Mouse (Mus musculus) embryonic facial prominence, embryonic 14.5 days (tissue): ENCODE measurements around the gene Spata17. TPM values are rescaled to one million over a fixed set of nuclear protein-coding genes. Genes with fewer than 3 reads are reported as not detected.

ENCODE experiments used
- ATAC-seq: fragments of 200-750 bp; cut with Nextera tagmentation; 2 replicates; pipeline ENCODE4 v1.8.0; 2017; ENCODE audit warnings: low read depth, moderate number of reproducible peaks, moderate TSS enrichment
- DNase-seq: peaks from one replicate; pipeline ENCODE4 v3.0.0-alpha.2; 2015; ENCODE audit warnings: low spot score
- H3K27ac ChIP-seq: fragments of 300-500 bp; sonication (generic); replicated peaks from 2 replicates; pipeline ENCODE4 v1.5.1; 2014; ENCODE audit warnings: low read depth, mild to moderate bottlenecking, low read length, moderate library complexity
- H3K27me3 ChIP-seq: fragments of 300-500 bp; sonication (generic); replicated peaks from 2 replicates; pipeline ENCODE4 v1.6.1; 2014; ENCODE audit warnings: low read length; ENCODE audit not compliant: control insufficient read depth, insufficient read depth
- H3K36me3 ChIP-seq: fragments of 300-500 bp; sonication (generic); 2 replicates; pipeline ENCODE4 v1.6.1; 2014; ENCODE audit warnings: low read length, mixed read lengths; ENCODE audit not compliant: control insufficient read depth, insufficient read depth
- H3K4me1 ChIP-seq: fragments of 300-500 bp; sonication (generic); 2 replicates; pipeline ENCODE4 v1.6.1; 2014; ENCODE audit warnings: antibody characterized with exemption, low read length; ENCODE audit not compliant: control insufficient read depth, insufficient read depth
- H3K4me2 ChIP-seq: fragments of 300-500 bp; sonication (generic); 2 replicates; pipeline ENCODE4 v1.6.1; 2014; ENCODE audit warnings: low read depth, mild to moderate bottlenecking, low read length, moderate library complexity, mixed read lengths
- H3K4me3 ChIP-seq: fragments of 300-500 bp; sonication (generic); 2 replicates; pipeline ENCODE4 v1.5.1; 2014; ENCODE audit warnings: low read depth, mild to moderate bottlenecking, low read length
- H3K9ac ChIP-seq: fragments of 300-500 bp; sonication (generic); 2 replicates; pipeline ENCODE4 v1.6.1; 2014; ENCODE audit warnings: low read depth, mild to moderate bottlenecking, low read length, moderate library complexity, mixed read lengths
- H3K9me3 ChIP-seq: fragments of 300-500 bp; sonication (generic); 2 replicates; pipeline ENCODE4 v1.6.1; 2016; ENCODE audit warnings: low read length; ENCODE audit not compliant: control insufficient read depth
- WGBS: fragments of 180-500 bp; shearing (Covaris S2); extraction: QIAGEN DNeasy Blood & Tissue Kit; methylation state at CpG from one replicate; pipeline ENCODE4 v1.1.7; 2014; 5-methylcytosine and 5-hydroxymethylcytosine counted together
- polyA plus RNA-seq: library from polyadenylated mRNA; unstranded; fragments of >200 nt; fragmentation: Nextera tagmentation; extraction: Ambion mirVana; gene quantifications from 2 replicates; pipeline ENCODE4 v1.2.1, GENCODE M21; 2014

Spata17 gene
- polyA plus RNA-seq, 1 experiment from 2014 or later = 1.1 TPM

DNA sequence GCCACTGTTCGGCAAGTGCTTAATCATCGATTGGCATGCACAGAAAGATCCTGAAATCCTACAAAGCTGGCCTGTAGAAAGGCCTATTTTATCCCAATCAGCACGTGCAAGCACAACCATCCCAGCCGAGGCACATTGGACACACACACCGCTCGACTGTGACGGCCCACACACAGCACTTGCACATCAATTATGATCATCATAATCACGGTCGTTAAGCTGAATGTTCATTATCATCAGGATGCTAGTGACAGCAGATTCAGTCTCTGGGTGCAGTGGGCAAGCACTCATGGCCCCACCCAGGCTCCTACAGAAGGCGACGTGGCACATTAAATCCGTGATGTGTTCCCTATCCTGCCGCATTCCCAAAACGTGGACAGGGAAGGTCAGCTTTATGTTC is 122.7 kb downstream of the Spata17 start:
- Histone ChIP-seq H3K27ac (no peak overlapping the region), H3K9me3 (no peaks in the 10 kb centered on the region), H3K4me1 (no peaks in the 10 kb centered on the region), H3K4me2 (no peak overlapping the region), H3K4me3 (no peak overlapping the region), H3K9ac (no peak overlapping the region), H3K27me3 (no peaks in the 10 kb centered on the region), H3K36me3 (no peaks in the 10 kb centered on the region)
- ATAC-seq = no peak
- WGBS = 81% methylated on average over 14 of the region's 14 CpGs
- DNase-seq = no peak

GRCm38 (mm10) chr1:187088660-187089395 is 126.4 kb downstream of the Spata17 start:
- no peak overlapping the region for H3K4me2 ChIP-seq
- DNase-seq (no peak), ATAC-seq (no peak)
- H3K27me3 ChIP-seq = no peaks in the 10 kb centered on the region
- no peaks in the 10 kb centered on the region for H3K36me3 ChIP-seq
- H3K4me3 ChIP-seq = no peak overlapping the region
- no peaks in the 10 kb centered on the region for H3K4me1 ChIP-seq
- H3K9me3 ChIP-seq = no peaks in the 10 kb centered on the region
- no peak overlapping the region for H3K27ac ChIP-seq
- WGBS = 74% methylated on average over 3 of the region's 3 CpGs
- H3K9ac ChIP-seq = no peak overlapping the region

GRCm38 (mm10) chr1:187086027-187086426 is 129.2 kb downstream of the Spata17 start:
- no peak overlapping the region for H3K4me3 ChIP-seq
- H3K36me3 ChIP-seq = no peaks in the 10 kb centered on the region
- ATAC-seq (no peak), DNase-seq (no peak)
- H3K27me3 ChIP-seq = no peaks in the 10 kb centered on the region
- 61% methylated on average over 6 of the region's 6 CpGs for WGBS
- no peak overlapping the region for H3K4me2 ChIP-seq
- H3K27ac ChIP-seq = no peak overlapping the region
- H3K9ac ChIP-seq = no peak overlapping the region
- H3K4me1 ChIP-seq = no peaks in the 10 kb centered on the region
- H3K9me3 ChIP-seq = 0 out of 2 replicates have a peak, but pooled peaks cover 2% of the 10 kb centered on the region

GRCm38 (mm10) chr1:187077352-187077751 is 137.9 kb downstream of the Spata17 start:
- Histone ChIP-seq H3K9ac (no peak overlapping the region), H3K27ac (no peak overlapping the region), H3K36me3 (no peaks in the 10 kb centered on the region), H3K4me3 (no peak overlapping the region), H3K4me1 (no peaks in the 10 kb centered on the region), H3K4me2 (no peak overlapping the region), H3K27me3 (no peaks in the 10 kb centered on the region), H3K9me3 (0 out of 2 replicates have a peak, but pooled peaks cover 5% of the 10 kb centered on the region)
- 47% methylated on average over 9 of the region's 9 CpGs for WGBS
- DNase-seq = peak; percentile 58
- peak; percentile 60; the same call in 1 of the 2 replicates for ATAC-seq

DNA sequence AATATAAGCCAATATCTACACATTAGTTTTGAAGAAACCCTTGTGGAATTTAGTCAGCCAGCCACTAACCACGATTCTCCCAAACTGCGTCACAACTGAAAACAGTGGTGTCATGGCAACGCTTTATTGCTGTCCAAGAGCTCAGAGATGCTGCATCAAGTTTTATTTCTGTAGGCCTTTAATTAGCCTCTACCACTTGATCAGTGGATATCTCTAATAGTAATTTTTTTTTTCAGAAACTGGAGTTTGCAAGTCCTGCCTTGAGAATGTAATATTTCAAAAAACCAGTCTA is 138.3 kb downstream of the Spata17 start:
- Histone ChIP-seq H3K27ac (no peak overlapping the region), H3K36me3 (no peaks in the 10 kb centered on the region), H3K4me1 (no peaks in the 10 kb centered on the region), H3K9me3 (0 out of 2 replicates have a peak, but pooled peaks cover 5% of the 10 kb centered on the region), H3K4me3 (no peak overlapping the region), H3K9ac (no peak overlapping the region), H3K27me3 (no peaks in the 10 kb centered on the region), H3K4me2 (no peak overlapping the region)
- no peak for ATAC-seq
- 72% methylated on average over 3 of the region's 3 CpGs for WGBS
- peak; percentile 37 for DNase-seq

GRCm38 (mm10) chr1:187076198-187077042 is 138.8 kb downstream of the Spata17 start:
- H3K27ac ChIP-seq = no peak overlapping the region
- 0 out of 2 replicates have a peak, but pooled peaks cover 5% of the 10 kb centered on the region for H3K9me3 ChIP-seq
- H3K9ac ChIP-seq = no peak overlapping the region
- DNase-seq (peak; percentile 32), ATAC-seq (peak; percentile 53; the same call in 1 of the 2 replicates)
- no peak overlapping the region for H3K4me3 ChIP-seq
- H3K36me3 ChIP-seq = no peaks in the 10 kb centered on the region
- no peaks in the 10 kb centered on the region for H3K27me3 ChIP-seq
- H3K4me1 ChIP-seq = no peaks in the 10 kb centered on the region
- H3K4me2 ChIP-seq = no peak overlapping the region
- 77% methylated on average over 3 of the region's 3 CpGs for WGBS

DNA sequence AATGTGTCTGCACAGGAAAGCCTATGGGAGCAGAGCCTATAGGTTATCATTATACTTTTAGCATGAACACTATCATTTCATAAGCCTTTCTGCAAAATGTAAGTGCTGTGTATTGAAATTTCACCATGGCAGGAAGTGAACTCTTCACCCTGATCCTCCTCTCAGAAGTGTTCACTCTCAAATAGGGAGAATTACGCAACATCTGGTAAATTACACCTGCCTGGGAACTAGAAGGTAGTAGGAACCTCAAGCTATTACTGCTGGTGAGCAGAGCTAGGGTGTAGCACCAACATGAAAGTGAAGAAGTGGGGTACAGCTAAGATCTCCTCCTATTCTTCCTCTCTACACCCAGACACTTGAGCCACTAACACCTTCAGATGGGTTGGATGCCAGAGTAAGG is 155.4 kb downstream of the Spata17 start:
- ATAC-seq = no peak
- H3K27ac ChIP-seq = no peak overlapping the region
- 76% methylated on average over 1 of the region's 1 CpGs for WGBS

GRCm38 (mm10) chr1:187054333-187054732 is 160.9 kb downstream of the Spata17 start:
- no peaks in the 10 kb centered on the region for H3K9me3 ChIP-seq
- no peak for ATAC-seq
- H3K36me3 ChIP-seq = no peaks in the 10 kb centered on the region
- no peak overlapping the region for H3K9ac ChIP-seq
- no peak overlapping the region for H3K4me2 ChIP-seq
- 79% methylated on average over 2 of the region's 2 CpGs for WGBS
- no peak for DNase-seq
- H3K4me3 ChIP-seq = no peak overlapping the region
- no peaks in the 10 kb centered on the region for H3K4me1 ChIP-seq
- no peaks in the 10 kb centered on the region for H3K27me3 ChIP-seq
- H3K27ac ChIP-seq = no peak overlapping the region

More for the DNA sequence above, 155.4 kb downstream of the Spata17 start:
- Histone ChIP-seq H3K9me3 (no peaks in the 10 kb centered on the region), H3K4me3 (no peak overlapping the region), H3K36me3 (no peaks in the 10 kb centered on the region), H3K4me1 (no peaks in the 10 kb centered on the region), H3K27me3 (no peaks in the 10 kb centered on the region), H3K9ac (no peak overlapping the region), H3K4me2 (no peak overlapping the region)
- no peak for DNase-seq
